Mouse (Mus musculus) hindbrain, postnatal 0 days (tissue): ENCODE data around the gene Anapc7. TPM values are rescaled to one million over a fixed set of nuclear protein-coding genes. Genes with fewer than 3 reads are reported as not detected.
A peak's percentile ranks its signal among the peaks of the same experiment; 100 is the strongest.
"Not testable (repeated sequence)": the region's sequence is repeated elsewhere in the genome, so short reads cannot be mapped to it uniquely, and the experiment has no call there.

Experiments
- ATAC-seq: fragments of 200-750 bp; cut with Nextera tagmentation; 2 replicates; pipeline ENCODE4 v1.8.0; 2017; ENCODE audit warnings: mild to moderate bottlenecking, moderate TSS enrichment, moderate library complexity
- DNase-seq: peaks from one replicate; pipeline ENCODE4 v3.0.0-alpha.2; 2015; ENCODE audit warnings: low spot score
- H3K27ac ChIP-seq: fragments of 300-500 bp; sonication (generic); 2 replicates; pipeline ENCODE4 v1.5.1; 2014; ENCODE audit warnings: mild to moderate bottlenecking
- H3K27me3 ChIP-seq: fragments of 300-500 bp; sonication (generic); 2 replicates; pipeline ENCODE4 v1.6.1; 2014; ENCODE audit warnings: low read length, mixed read lengths; ENCODE audit not compliant: insufficient read depth
- H3K36me3 ChIP-seq: fragments of 300-500 bp; sonication (generic); 2 replicates; pipeline ENCODE4 v1.6.1; 2014; ENCODE audit warnings: low read length, mixed read lengths; ENCODE audit not compliant: insufficient read depth
- H3K4me1 ChIP-seq: fragments of 300-500 bp; sonication (generic); 2 replicates; pipeline ENCODE4 v1.6.1; 2014; ENCODE audit warnings: antibody characterized with exemption, low read length, mixed read lengths; ENCODE audit not compliant: insufficient read depth
- H3K4me2 ChIP-seq: fragments of 300-500 bp; sonication (generic); 2 replicates; pipeline ENCODE4 v1.6.1; 2014; ENCODE audit warnings: low read depth, mild to moderate bottlenecking, low read length, moderate library complexity, mixed read lengths
- H3K4me3 ChIP-seq: fragments of 300-500 bp; sonication (generic); 2 replicates; pipeline ENCODE4 v1.5.1; 2014; ENCODE audit warnings: low read length
- H3K9ac ChIP-seq: fragments of 300-500 bp; sonication (generic); replicated peaks from 2 replicates; pipeline ENCODE4 v1.6.1; 2014; ENCODE audit warnings: mild to moderate bottlenecking, low read length, moderate library complexity, mixed read lengths
- H3K9me3 ChIP-seq: fragments of 300-500 bp; sonication (generic); 2 replicates; pipeline ENCODE4 v1.6.1; 2016; ENCODE audit warnings: low read length, mixed read lengths
- CTCF ChIP-seq: IDR thresholded peaks from 2 replicates; pipeline ENCODE4 v1.5.1; 2016; ENCODE audit warnings: antibody characterized with exemption, control low read depth, low read depth
- WGBS: fragments of 180-500 bp; shearing (Covaris S2); extraction: QIAGEN DNeasy Blood & Tissue Kit; methylation state at CpG from one replicate; pipeline ENCODE4 v1.1.7; 2014; 5-methylcytosine and 5-hydroxymethylcytosine counted together
- polyA plus RNA-seq: library from polyadenylated mRNA; unstranded; fragments of >200 nt; fragmentation: Nextera tagmentation; extraction: Ambion mirVana; gene quantifications from 2 replicates; pipeline ENCODE4 v1.2.1, GENCODE M21; 2015
- total RNA-seq: library from RNA; depleted of rRNA; stranded (reverse); fragments of >200 nt; gene quantifications from 2 replicates; pipeline ENCODE4 v1.2.3, GENCODE M21; 2014

The Anapc7 gene
- total and polyA plus RNA-seq, 2 experiments from 2014 or later, result 32.0 to 44.6 TPM

DNA sequence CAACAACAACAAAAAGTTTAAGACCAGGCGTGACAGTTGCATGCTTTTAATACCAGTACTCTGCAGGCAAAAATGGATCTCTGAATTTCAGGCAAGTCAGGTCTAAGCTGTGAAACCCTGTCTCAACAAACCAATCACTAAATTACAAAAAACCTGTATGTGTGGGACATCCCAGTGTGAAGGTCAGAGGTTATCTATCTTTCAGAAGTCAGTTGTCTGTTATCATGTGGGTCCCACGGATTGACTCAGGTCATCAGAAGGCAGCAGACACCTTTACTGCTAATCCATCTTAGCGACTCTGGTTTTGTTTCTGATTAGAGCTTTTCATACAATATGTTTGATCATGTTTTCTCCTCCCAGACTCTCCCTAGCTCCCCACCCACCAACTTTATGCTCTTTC lies 54.6 kb downstream of the Anapc7 start:
- Histone ChIP-seq H3K4me3 (no peak overlapping the region), H3K4me2 (no peak overlapping the region)

GRCm38 (mm10) chr5:122477492-122477891 lies 56.0 kb downstream of the Anapc7 start:
- H3K9ac ChIP-seq, result no peak overlapping the region
- no peak overlapping the region for H3K27ac ChIP-seq
- no peaks in the 10 kb centered on the region for H3K27me3 ChIP-seq
- no peak overlapping the region for H3K4me3 ChIP-seq
- WGBS, result 91% methylated on average over 3 of the region's 3 CpGs
- DNase-seq (no peak), ATAC-seq (no peak)
- H3K9me3 ChIP-seq, result no peaks in the 10 kb centered on the region
- TF ChIP-seq CTCF, result no peak
- H3K4me2 ChIP-seq, result no peak overlapping the region
- peaks cover 21% of the 10 kb centered on the region; the same call in 1 of the 2 replicates for H3K36me3 ChIP-seq
- H3K4me1 ChIP-seq, result no peaks in the 10 kb centered on the region

More for the DNA sequence above, 54.6 kb downstream of the Anapc7 start:
- no peak for DNase-seq
- Histone ChIP-seq H3K9me3 (no peaks in the 10 kb centered on the region), H3K27ac (no peak overlapping the region), H3K9ac (no peak overlapping the region), H3K4me1 (no peaks in the 10 kb centered on the region), H3K36me3 (peaks cover 20% of the 10 kb centered on the region), H3K27me3 (no peaks in the 10 kb centered on the region)
- TF ChIP-seq CTCF, result no peak
- no peak for ATAC-seq
- 76% methylated on average over 3 of the region's 3 CpGs for WGBS

- Histone ChIP-seq H3K4me2 (no peak overlapping the region), H3K27me3 (no peaks in the 10 kb centered on the region), H3K36me3 (peaks cover 33% of the 10 kb centered on the region), H3K9ac (no peak overlapping the region), H3K9me3 (no peaks in the 10 kb centered on the region), H3K4me1 (no peaks in the 10 kb centered on the region), H3K27ac (no peak overlapping the region), H3K4me3 (no peak overlapping the region)
- no peak for DNase-seq
- TF ChIP-seq CTCF, result no peak
- no peak for ATAC-seq
- 54% methylated on average over 2 of the region's 2 CpGs for WGBS
These were observed 57.6 kb downstream of the Anapc7 start for GRCm38 (mm10) chr5:122479131-122479530.

- Histone ChIP-seq H3K36me3 (peaks cover 39% of the 10 kb centered on the region), H3K9ac (no peak overlapping the region), H3K27me3 (no peaks in the 10 kb centered on the region), H3K27ac (no peak overlapping the region), H3K4me3 (no peak overlapping the region), H3K4me1 (no peaks in the 10 kb centered on the region), H3K4me2 (no peak overlapping the region), H3K9me3 (no peaks in the 10 kb centered on the region)
- 76% methylated on average over 5 of the region's 5 CpGs for WGBS
- DNase-seq, result no peak
- TF ChIP-seq CTCF, result no peak
- no peak for ATAC-seq
These were observed 60.4 kb downstream of the Anapc7 start for GRCm38 (mm10) chr5:122481844-122482243.

GRCm38 (mm10) chr5:122482733-122483391 lies 61.4 kb downstream of the Anapc7 start:
- Histone ChIP-seq H3K27ac (no peak overlapping the region), H3K9ac (no peak overlapping the region), H3K4me3 (no peak overlapping the region), H3K9me3 (no peaks in the 10 kb centered on the region), H3K36me3 (peaks cover 34% of the 10 kb centered on the region), H3K4me2 (no peak overlapping the region), H3K4me1 (no peaks in the 10 kb centered on the region), H3K27me3 (no peaks in the 10 kb centered on the region)
- ATAC-seq (no peak), DNase-seq (no peak)
- no peak for TF ChIP-seq CTCF
- WGBS, result 92% methylated on average over 6 of the region's 6 CpGs

DNA sequence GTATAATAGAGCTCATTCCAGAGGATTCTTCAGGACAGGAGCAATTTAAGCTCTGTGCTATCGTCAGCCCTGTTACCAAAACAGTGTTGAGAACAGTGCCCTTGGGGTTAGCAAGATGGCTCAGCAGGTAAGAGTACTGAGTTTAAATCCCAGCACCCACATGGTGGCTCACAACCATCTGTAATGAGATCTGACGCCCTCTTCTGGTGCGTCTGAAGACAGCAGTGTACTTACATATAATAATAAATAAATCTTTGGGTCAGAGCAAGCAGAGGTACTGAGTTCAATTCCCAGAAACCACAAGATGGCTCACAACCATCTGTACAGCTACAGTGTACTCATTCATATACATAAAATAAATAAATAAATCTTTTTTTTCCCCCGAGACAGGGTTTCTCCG lies 64.8 kb downstream of the Anapc7 start:
- not testable (repeated sequence) for H3K4me1 ChIP-seq, H3K9me3 ChIP-seq, H3K27ac ChIP-seq, H3K9ac ChIP-seq, H3K27me3 ChIP-seq, H3K4me2 ChIP-seq, DNase-seq, H3K4me3 ChIP-seq, ATAC-seq
- WGBS, result 80% methylated on average over 5 of the region's 5 CpGs
- H3K36me3 ChIP-seq, result peaks cover 54% of the 10 kb centered on the region
- TF ChIP-seq CTCF, result 0 out of 2 replicates have a peak, but pooled peaks have one; percentile 14

DNA sequence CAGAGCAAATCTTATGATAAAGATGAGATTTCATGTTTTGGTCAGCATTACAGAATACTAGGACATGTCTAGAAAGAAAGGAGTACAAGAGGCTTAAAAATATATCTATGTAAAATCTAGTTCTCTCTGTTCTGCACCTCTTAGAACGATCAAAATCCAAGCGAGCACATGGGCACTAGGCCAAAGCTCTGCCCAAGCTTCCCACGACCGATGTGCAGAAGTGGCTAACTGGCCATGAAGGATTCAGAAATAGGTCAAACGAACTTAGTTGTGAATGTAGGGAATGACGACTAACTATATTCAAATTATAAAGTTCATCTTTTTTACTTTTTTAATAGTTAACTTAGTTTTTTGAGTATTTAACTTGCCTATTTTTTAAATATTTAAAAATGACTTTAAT lies 66.3 kb downstream of the Anapc7 start:
- Histone ChIP-seq H3K9ac (no peak overlapping the region), H3K4me3 (no peak overlapping the region), H3K9me3 (no peaks in the 10 kb centered on the region), H3K27ac (no peak overlapping the region), H3K4me2 (no peak overlapping the region), H3K36me3 (peaks cover 45% of the 10 kb centered on the region), H3K27me3 (no peaks in the 10 kb centered on the region), H3K4me1 (no peaks in the 10 kb centered on the region)
- WGBS, result 75% methylated on average over 6 of the region's 6 CpGs
- no peak for DNase-seq
- TF ChIP-seq CTCF, result no peak
- no peak for ATAC-seq
